Mouse (Mus musculus): ENCODE results near the gene Gm4869. TPM values are rescaled to one million over a fixed set of nuclear protein-coding genes. Genes with fewer than 3 reads are reported as not detected.
"Not testable (repeated sequence)": the region's sequence is repeated elsewhere in the genome, so short reads cannot be mapped to it uniquely, and the experiment has no call there.

Gene Gm4869
- polyA plus RNA-seq, 1 experiment, result 0.14 TPM

DNA sequence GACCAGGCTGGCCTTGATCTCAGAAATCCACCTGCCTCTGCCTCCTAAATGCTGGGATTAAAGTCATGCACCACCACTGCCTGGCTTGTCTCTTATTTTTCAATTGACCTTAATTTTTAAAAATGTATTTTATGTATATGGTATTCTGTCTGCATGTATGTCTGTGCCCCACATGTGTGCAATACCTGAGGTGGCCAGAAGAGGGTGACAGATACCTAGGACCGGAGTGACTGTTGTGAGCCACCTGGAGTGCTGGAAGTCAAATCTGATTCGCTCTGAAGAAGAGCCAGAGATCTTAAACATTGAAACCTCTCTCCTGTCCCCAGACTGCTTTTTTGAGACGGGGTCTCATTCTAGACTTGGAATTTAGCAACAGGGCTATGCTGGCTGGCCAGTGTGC lies 26.9 kb downstream of the Gm4869 start:
- Histone ChIP-seq H3K27ac (ENCODE audit: control insufficient read depth, insufficient read depth, low read depth, low read length) (no peak overlapping the region), H3K4me1 (ENCODE audit: control insufficient read depth, insufficient read depth, low read length) (peaks cover 15% of the 10 kb centered on the region), H3K27me3 (ENCODE audit: control insufficient read depth, insufficient read depth, low read length) (no peaks in the 10 kb centered on the region), H3K4me3 (ENCODE audit: control insufficient read depth, low read depth, low read length) (no peak overlapping the region), H3K36me3 (ENCODE audit: control insufficient read depth, insufficient read depth, low read length) (no peaks in the 10 kb centered on the region)
- TF ChIP-seq CTCF (IDR thresholded peaks at IDR 0.05; ENCODE audit: control insufficient read depth, insufficient read depth, insufficient replicate concordance, low read depth, low read length) (peak; percentile 61; the same call in 1 of the 2 replicates), POLR2A (IDR thresholded peaks at IDR 0.05; ENCODE audit: control insufficient read depth, low read depth, low read length) (no peak)

GRCm38 (mm10) chr5:140481458-140481857 lies 36.0 kb downstream of the Gm4869 start:
- no peaks in the 10 kb centered on the region for H3K27me3 ChIP-seq (ENCODE audit: control insufficient read depth, insufficient read depth, low read length)
- TF ChIP-seq POLR2A (IDR thresholded peaks at IDR 0.05; ENCODE audit: control insufficient read depth, low read depth, low read length), result no peak
- TF ChIP-seq CTCF (IDR thresholded peaks at IDR 0.05; ENCODE audit: control insufficient read depth, insufficient read depth, insufficient replicate concordance, low read depth, low read length), result no peak
- H3K4me1 ChIP-seq (ENCODE audit: control insufficient read depth, insufficient read depth, low read length), result peaks cover 2% of the 10 kb centered on the region; the same call in 1 of the 2 replicates
- no peaks in the 10 kb centered on the region for H3K36me3 ChIP-seq (ENCODE audit: control insufficient read depth, insufficient read depth, low read length)
- H3K27ac ChIP-seq (ENCODE audit: control insufficient read depth, insufficient read depth, low read depth, low read length), result no peak overlapping the region
- no peak overlapping the region for H3K4me3 ChIP-seq (ENCODE audit: control insufficient read depth, low read depth, low read length)

GRCm38 (mm10) chr5:140491142-140491541 lies 45.7 kb downstream of the Gm4869 start:
- no peak for TF ChIP-seq CTCF (IDR thresholded peaks at IDR 0.05; ENCODE audit: control insufficient read depth, insufficient read depth, insufficient replicate concordance, low read depth, low read length)
- TF ChIP-seq POLR2A (IDR thresholded peaks at IDR 0.05; ENCODE audit: control insufficient read depth, low read depth, low read length), result no peak
- H3K27me3 ChIP-seq (ENCODE audit: control insufficient read depth, insufficient read depth, low read length), result no peaks in the 10 kb centered on the region

DNA sequence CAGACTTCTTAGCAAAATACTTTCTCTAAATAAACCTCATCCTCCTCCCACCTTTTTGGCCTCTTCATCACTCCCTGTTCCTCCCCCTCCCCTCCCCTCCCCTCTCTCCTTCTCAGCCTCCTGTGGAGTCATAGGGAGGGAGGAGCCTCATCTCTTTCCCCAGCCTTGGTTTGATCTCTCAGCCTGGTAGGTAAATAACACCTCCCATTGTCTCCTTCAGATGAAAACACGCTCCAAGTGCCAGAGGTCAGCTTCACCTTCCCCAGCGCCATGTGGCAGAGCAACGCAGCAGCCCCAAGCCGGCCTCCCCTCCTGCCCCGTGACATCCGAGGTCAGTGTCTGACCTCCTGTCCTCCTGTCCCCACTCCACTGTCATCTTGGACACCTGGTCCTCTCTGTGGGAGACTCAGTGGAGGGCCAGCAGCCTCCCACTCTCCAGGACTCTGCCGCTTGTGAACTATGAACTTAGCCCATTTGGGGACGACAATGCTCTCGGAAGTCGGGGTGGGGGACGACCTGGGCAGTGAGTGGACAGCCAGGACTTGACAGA lies 47.3 kb downstream of the Gm4869 start:
- TF ChIP-seq CTCF (IDR thresholded peaks at IDR 0.05; ENCODE audit: control insufficient read depth, insufficient read depth, insufficient replicate concordance, low read depth, low read length), result no peak
- no peak for TF ChIP-seq POLR2A (IDR thresholded peaks at IDR 0.05; ENCODE audit: control insufficient read depth, low read depth, low read length)
- Histone ChIP-seq H3K4me1 (ENCODE audit: control insufficient read depth, insufficient read depth, low read length) (no peaks in the 10 kb centered on the region), H3K4me3 (ENCODE audit: control insufficient read depth, low read depth, low read length) (no peak overlapping the region), H3K27ac (ENCODE audit: control insufficient read depth, insufficient read depth, low read depth, low read length) (no peak overlapping the region), H3K36me3 (ENCODE audit: control insufficient read depth, insufficient read depth, low read length) (no peaks in the 10 kb centered on the region), H3K27me3 (ENCODE audit: control insufficient read depth, insufficient read depth, low read length) (no peaks in the 10 kb centered on the region)

More at GRCm38 (mm10) chr5:140491142-140491541, 45.7 kb downstream of the Gm4869 start:
- H3K4me3 ChIP-seq (ENCODE audit: control insufficient read depth, low read depth, low read length), result no peak overlapping the region
- H3K27ac ChIP-seq (ENCODE audit: control insufficient read depth, insufficient read depth, low read depth, low read length), result no peak overlapping the region
- H3K4me1 ChIP-seq (ENCODE audit: control insufficient read depth, insufficient read depth, low read length), result no peaks in the 10 kb centered on the region
- no peaks in the 10 kb centered on the region for H3K36me3 ChIP-seq (ENCODE audit: control insufficient read depth, insufficient read depth, low read length)

GRCm38 (mm10) chr5:140498176-140498575 lies 52.7 kb downstream of the Gm4869 start:
- Histone ChIP-seq H3K27ac (ENCODE audit: control insufficient read depth, insufficient read depth, low read depth, low read length) (no peak overlapping the region), H3K27me3 (ENCODE audit: control insufficient read depth, insufficient read depth, low read length) (no peaks in the 10 kb centered on the region), H3K36me3 (ENCODE audit: control insufficient read depth, insufficient read depth, low read length) (no peaks in the 10 kb centered on the region), H3K4me3 (ENCODE audit: control insufficient read depth, low read depth, low read length) (no peak overlapping the region), H3K4me1 (ENCODE audit: control insufficient read depth, insufficient read depth, low read length) (peaks cover 6% of the 10 kb centered on the region)
- TF ChIP-seq CTCF (IDR thresholded peaks at IDR 0.05; ENCODE audit: control insufficient read depth, insufficient read depth, insufficient replicate concordance, low read depth, low read length) (no peak), POLR2A (IDR thresholded peaks at IDR 0.05; ENCODE audit: control insufficient read depth, low read depth, low read length) (no peak)

GRCm38 (mm10) chr5:140500736-140501135 lies 55.3 kb downstream of the Gm4869 start:
- no peak for TF ChIP-seq POLR2A (IDR thresholded peaks at IDR 0.05; ENCODE audit: control insufficient read depth, low read depth, low read length)
- no peak for TF ChIP-seq CTCF (IDR thresholded peaks at IDR 0.05; ENCODE audit: control insufficient read depth, insufficient read depth, insufficient replicate concordance, low read depth, low read length)
- H3K4me1 ChIP-seq (ENCODE audit: control insufficient read depth, insufficient read depth, low read length), result peaks cover 16% of the 10 kb centered on the region
- no peak overlapping the region for H3K27ac ChIP-seq (ENCODE audit: control insufficient read depth, insufficient read depth, low read depth, low read length)
- H3K4me3 ChIP-seq (ENCODE audit: control insufficient read depth, low read depth, low read length), result no peak overlapping the region
- no peaks in the 10 kb centered on the region for H3K36me3 ChIP-seq (ENCODE audit: control insufficient read depth, insufficient read depth, low read length)
- H3K27me3 ChIP-seq (ENCODE audit: control insufficient read depth, insufficient read depth, low read length), result no peaks in the 10 kb centered on the region

DNA sequence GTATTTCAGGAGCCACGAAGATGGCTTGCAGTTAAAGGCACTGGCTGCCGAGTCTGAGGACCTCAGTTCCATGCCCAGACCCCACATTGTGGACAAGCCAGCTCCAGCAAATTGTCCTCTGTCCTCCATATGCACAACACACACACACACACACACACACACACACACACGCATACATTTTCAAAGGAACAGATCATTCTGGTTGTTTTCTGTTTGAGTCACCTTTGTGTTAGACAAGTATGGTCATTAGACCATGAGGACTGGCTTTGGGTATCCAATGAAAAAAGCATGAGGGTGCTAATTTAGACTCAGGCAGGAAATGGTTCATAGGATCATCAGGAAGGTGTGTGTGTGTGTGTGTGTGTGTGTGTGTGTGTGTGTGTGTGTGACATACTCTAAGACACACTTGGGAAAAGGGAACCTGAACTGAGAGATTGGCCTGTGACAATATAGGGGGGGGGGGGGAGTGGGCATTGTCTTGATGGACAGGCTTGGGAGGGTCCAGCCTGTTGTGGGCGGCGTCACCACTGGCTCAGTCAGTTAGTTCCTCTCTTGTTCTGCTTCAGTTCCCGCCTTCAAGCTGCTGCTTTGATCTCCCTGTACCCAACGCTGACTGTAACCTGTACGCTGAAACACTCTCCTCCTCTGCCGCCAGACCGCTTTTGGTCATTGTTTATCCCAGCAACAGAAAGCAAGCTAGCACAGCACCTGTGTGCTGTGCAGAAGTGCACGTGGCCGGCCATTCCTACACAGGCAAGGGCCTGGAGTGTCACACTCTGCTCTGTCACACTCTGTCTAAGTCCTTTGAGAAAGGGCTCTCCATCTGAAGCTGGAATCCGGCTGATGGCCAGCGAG lies 56.8 kb downstream of the Gm4869 start:
- Histone ChIP-seq H3K4me1 (ENCODE audit: control insufficient read depth, insufficient read depth, low read length) (peaks cover 20% of the 10 kb centered on the region), H3K4me3 (ENCODE audit: control insufficient read depth, low read depth, low read length) (no peak overlapping the region), H3K36me3 (ENCODE audit: control insufficient read depth, insufficient read depth, low read length) (no peaks in the 10 kb centered on the region), H3K27me3 (ENCODE audit: control insufficient read depth, insufficient read depth, low read length) (no peaks in the 10 kb centered on the region), H3K27ac (ENCODE audit: control insufficient read depth, insufficient read depth, low read depth, low read length) (no peak overlapping the region)
- TF ChIP-seq CTCF (IDR thresholded peaks at IDR 0.05; ENCODE audit: control insufficient read depth, insufficient read depth, insufficient replicate concordance, low read depth, low read length) (no peak), POLR2A (IDR thresholded peaks at IDR 0.05; ENCODE audit: control insufficient read depth, low read depth, low read length) (no peak)

DNA sequence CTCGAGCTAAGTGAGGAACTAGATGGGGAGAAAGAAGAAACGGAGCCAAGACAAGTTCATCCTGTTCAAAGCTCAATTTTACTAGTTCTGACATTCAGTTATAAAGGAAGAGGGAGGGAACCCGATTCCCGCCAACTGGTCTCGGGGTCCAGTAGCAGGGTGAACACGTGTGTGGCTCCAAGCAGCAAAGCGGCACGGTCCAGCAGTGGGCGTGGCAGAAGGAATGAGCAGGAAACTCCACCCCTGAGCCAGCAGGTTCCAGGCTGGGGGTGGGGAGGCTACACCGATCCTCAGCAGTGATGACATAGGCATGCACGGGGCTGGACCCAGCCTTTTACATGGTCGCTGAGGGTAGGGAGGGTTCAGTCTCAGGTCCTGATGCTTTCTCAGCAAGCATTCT lies 57.5 kb downstream of the Gm4869 start:
- not testable (repeated sequence) for H3K27ac ChIP-seq (ENCODE audit: control insufficient read depth, insufficient read depth, low read depth, low read length); H3K36me3 ChIP-seq (ENCODE audit: control insufficient read depth, insufficient read depth, low read length); H3K4me3 ChIP-seq (ENCODE audit: control insufficient read depth, low read depth, low read length); H3K27me3 ChIP-seq (ENCODE audit: control insufficient read depth, insufficient read depth, low read length)
- H3K4me1 ChIP-seq (ENCODE audit: control insufficient read depth, insufficient read depth, low read length), result peaks cover 20% of the 10 kb centered on the region
